Mouse (Mus musculus) brain, embryonic 14.5 days (tissue): ENCODE measurements around the gene Rftn1.

Experiments
- CTCF ChIP-seq: fragments of 200-500 bp; IDR thresholded peaks from 2 replicates; pipeline ENCODE4 v1.5.1; 2012; ENCODE audit warnings: inconsistent platforms, mild to moderate bottlenecking, moderate library complexity, borderline replicate concordance; ENCODE audit not compliant: insufficient read depth, insufficient read length; ENCODE audit errors: extremely low read depth
- POLR2A ChIP-seq: fragments of 200-500 bp; IDR thresholded peaks from 2 replicates; pipeline ENCODE4 v1.6.1; 2012; ENCODE audit warnings: mild to moderate bottlenecking, inconsistent platforms, borderline replicate concordance; ENCODE audit not compliant: poor library complexity, insufficient read depth, insufficient read length, severe bottlenecking; ENCODE audit errors: extremely low read depth

- TF ChIP-seq POLR2A: no peak
- no peak for TF ChIP-seq CTCF
These were observed 215.0 kb downstream of the Rftn1 start for GRCm38 (mm10) chr17:49975481-49975880.
